Mouse (Mus musculus): ENCODE results near the gene Slc27a3.

Gene Slc27a3

GRCm38 (mm10) chr3:90389511-90390490 lies at the start of gene Slc27a3:
Slc27a3 (minus strand) TSS chr3:90389938.
- in situ Hi-C loops (cut with MboI), result no loop called here

- in situ Hi-C loops (cut with MboI), result no loop called here
These were observed 47.4 kb upstream of the Slc27a3 start for GRCm38 (mm10) chr3:90437131-90437530.

DNA sequence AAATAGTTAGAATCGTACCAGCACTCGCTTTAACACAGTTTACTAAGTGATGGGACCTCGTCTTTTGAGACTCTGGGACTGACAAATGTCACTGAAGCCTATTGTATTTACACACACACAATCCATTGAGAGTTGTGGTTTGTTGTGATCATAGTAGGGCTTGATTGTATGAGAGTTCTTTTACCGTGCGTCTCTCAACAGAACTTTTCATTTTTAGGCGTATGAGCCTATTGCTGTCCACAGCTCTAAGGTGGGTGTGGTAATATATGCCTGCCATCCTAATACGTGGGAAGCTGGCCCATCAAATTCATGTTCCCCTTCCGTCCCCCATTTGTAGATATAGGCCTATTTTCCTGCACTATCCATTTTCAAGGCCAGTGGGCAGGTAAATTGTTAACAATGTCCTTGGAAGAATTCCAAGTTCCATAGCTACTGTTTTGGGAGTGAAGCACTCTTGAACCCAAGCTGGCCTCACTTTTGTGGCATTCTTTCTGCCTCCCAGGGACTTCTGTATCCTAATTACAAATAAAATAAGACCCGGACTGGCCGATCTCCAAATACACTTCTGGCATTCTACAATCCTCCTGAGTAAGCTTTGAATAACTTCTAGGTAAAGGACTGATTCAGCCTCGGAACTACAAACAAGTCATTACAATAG lies 44.5 kb upstream of the Slc27a3 start:
- in situ Hi-C loops (cut with MboI), result no loop called here

GRCm38 (mm10) chr3:90433381-90434020 lies 43.8 kb upstream of the Slc27a3 start, which contains the start of gene Ints3:
Ints3 (minus strand) TSS chr3:90433622.
- in situ Hi-C loops (cut with MboI), result no loop called here

GRCm38 (mm10) chr3:90432811-90433219 lies 43.1 kb upstream of the Slc27a3 start:
- in situ Hi-C loops (cut with MboI), result no loop called here

DNA sequence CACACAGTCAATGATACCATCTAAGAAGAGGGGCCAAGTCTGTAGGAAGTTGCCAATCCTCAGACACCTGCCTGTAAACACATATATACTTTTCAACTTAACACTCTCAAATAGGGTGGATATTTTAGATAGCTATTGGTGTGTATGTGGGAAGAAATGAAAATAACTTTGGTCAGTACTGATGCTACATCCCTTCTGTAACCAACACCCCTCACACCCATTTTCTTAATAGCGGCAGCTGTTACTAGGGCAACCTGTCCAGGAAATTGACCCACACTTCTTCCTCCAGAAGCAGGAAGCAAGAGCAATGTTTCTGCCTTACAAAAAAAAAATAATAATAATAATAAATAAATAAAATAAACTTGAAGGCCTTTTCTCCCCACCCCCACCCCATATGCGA lies 42.6 kb upstream of the Slc27a3 start:
- in situ Hi-C loops (cut with MboI), result no loop called here

DNA sequence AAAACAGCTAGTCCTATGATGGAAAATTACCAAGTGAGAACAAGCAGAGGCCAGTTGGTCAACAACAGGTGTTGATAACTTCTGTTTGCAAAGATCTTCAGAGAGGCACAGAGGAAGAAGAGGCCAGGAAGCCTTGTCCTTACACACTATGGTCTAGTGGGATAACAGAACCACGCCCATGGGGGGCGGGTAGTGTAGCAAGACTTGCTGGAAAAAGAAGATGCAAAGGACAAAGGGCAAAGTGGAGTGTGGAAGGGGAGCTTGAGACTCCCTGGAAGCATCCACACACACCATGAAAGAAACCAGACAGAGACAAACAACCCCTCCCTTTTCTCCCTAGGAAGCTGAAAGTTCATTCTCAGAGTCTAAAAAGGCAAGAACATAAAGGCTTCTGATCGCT lies 39.8 kb upstream of the Slc27a3 start:
- in situ Hi-C loops (cut with MboI), result no loop called here

DNA sequence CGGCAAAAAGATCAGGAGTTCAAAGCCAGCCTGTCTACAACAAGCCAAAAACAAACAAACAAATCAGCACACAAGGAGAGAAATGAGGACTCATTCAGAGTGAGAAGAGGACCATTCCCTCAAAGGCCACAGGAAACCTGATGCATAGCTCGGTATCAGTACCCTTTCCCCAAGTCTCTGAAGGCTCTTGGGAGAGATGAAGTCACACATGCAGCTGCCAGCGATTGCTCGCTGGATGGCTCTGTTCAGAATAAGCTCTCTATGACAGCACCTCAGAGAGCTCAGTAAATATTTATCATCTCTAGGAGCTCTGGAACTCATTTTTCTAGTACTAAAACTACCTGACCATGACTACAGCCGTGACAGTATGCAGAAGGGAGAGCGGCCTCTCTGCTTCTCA lies 38.4 kb upstream of the Slc27a3 start:
- in situ Hi-C loops (cut with MboI), result no loop called here

DNA sequence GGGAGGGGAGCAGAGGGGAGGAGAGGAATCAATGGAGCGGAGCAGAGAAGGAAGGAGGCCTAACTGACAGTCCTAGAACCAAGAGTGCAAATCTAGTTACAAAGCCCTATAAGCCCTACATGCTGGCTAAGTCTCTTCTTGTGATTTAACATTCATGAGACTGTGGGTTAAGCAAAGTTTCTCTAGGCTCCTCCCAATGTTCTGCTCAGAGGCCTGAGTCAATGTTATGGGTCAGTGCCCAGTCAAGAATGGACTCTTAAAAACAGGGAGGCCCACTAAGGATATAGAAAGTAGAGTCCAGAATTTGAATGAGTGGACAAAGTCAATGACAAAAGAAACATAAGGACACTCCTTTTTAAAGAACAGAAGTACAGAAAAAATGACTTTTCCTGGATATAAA lies 37.8 kb upstream of the Slc27a3 start:
- in situ Hi-C loops (cut with MboI), result no loop called here

DNA sequence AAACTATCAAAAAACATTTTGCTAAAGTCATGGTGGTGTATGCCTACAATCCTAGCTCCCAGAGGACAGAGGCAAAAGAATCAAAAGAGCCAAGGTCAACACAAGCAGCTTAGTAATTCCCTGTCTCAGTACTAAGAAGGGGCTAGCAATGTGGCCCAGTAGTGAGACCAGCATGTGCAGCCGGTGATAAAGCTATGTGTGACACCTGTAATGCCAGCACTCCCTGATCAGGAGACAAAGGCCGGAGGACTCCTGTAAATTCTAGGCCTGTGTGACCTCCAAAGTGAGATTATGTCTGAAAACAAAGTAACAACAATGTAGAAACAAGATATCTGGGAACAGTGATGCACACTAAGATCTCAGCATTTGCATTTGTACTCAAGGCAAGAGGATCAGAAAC lies 35.8 kb upstream of the Slc27a3 start:
- in situ Hi-C loops (cut with MboI), result no loop called here

GRCm38 (mm10) chr3:90423549-90423948 lies 33.8 kb upstream of the Slc27a3 start:
- in situ Hi-C loops (cut with MboI), result no loop called here

DNA sequence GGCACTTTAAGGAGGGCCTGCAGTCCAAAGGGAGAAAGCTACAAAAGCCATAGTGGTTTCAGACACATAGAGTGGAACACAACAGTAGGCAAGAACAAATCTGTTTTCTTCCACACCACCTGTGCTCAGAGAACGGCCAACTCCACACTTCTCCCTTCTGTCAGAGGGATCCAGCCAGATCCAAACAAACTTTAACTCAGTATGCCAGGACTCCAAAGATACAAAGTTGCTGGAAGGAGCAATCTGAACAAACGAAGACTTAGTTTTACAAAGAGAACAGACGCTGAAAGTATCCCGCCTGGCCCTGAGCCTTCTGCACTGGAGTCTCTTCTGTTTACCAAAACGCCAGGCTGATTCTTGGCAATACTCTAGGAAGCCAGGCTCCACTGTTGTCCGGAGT lies 31.0 kb upstream of the Slc27a3 start:
- in situ Hi-C loops (cut with MboI), result no loop called here

GRCm38 (mm10) chr3:90413011-90413396 lies 23.3 kb upstream of the Slc27a3 start:
- in situ Hi-C loops (cut with MboI), result no loop called here

DNA sequence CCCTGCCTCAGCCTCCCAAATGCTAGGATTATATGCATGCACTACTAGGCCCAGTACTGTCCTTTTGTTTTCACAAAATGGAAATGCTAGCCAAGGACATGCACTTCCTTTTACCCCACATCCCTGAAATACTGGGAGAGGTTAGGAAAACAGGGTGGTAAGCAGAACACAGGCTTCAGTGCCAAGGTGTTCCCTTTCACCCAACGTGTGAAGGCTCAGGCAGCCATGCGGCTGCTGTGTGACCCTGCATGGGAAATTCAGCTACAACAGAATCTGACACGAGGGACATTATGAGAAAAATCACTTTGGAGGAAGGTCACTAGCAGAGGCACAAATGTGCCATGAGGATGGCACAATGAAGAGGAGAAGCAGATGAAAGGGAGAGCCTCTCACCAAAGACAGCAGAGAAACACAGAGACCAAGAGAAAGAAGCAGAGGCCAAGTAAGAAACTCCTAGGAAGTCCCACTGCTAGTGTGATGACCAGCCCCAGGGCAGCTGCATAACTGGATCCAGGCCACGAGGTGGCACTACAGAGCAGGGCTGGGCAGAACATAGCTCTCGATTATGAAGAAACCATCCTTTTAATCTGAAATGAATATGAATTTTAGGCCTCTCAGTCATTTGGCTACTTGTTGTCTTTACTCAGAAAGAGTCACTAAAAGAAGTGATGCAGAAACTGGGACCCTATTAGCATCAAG lies 22.7 kb upstream of the Slc27a3 start:
- in situ Hi-C loops (cut with MboI), result no loop called here

DNA sequence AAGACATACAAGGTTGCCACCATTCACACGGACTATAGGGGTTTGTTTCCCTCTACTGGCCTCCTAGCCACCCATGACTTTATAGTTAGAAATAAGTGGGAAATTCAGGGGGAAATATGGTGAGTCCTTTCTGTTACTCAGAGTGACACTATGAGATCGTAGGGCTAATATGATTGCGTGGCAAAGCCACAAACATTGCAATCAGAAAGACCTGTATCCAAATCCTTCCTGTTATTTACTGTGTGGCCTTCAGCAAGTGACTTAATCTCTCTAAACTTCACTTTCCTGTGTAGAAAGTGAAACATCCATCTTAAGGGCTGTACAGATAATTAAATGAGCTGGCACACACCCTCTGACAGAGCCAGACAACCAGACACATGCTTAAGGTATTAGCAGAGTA lies 19.0 kb upstream of the Slc27a3 start:
- in situ Hi-C loops (cut with MboI), result no loop called here

DNA sequence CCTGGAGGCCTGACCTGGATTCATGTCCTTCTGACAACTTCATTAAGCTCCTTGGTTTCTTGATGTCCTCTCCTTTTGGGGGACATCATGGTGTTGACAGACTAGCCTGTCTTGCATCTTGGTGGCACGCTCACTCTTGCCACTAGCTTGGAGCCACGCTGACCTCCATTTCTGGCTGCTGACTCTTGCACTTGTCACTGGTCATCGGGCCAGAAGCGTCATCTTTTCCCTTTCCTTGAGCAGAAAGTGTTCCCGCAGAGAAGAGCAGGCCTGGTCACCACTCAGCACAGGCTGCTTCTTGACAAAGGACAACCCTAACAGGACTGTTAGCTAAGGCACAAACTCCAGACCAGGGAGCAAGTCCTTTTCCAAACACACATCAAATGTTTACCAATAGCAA lies 16.7 kb upstream of the Slc27a3 start:
- in situ Hi-C loops (cut with MboI), result no loop called here

DNA sequence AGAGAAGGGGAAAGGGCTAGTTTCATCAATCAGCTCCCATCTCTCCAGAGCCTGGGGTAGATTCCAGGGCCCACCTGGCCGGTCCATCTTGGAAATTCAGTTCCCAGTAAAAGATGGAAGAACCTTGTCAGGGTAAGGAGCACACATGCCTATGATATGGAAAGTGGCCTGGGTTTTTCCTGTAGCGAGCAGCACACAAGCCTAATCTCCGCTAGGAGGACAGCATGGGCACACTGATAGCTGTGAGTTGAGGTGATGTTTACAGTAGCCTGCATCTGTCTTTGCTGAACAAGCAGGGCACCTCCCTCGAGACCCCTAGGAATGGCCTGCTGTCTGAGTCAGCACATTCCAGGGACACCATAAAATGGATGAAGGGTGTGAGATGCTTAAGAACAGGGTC lies 14.9 kb upstream of the Slc27a3 start:
- in situ Hi-C loops (cut with MboI), result no loop called here

GRCm38 (mm10) chr3:90404121-90404520 lies 14.4 kb upstream of the Slc27a3 start:
- in situ Hi-C loops (cut with MboI), result no loop called here

DNA sequence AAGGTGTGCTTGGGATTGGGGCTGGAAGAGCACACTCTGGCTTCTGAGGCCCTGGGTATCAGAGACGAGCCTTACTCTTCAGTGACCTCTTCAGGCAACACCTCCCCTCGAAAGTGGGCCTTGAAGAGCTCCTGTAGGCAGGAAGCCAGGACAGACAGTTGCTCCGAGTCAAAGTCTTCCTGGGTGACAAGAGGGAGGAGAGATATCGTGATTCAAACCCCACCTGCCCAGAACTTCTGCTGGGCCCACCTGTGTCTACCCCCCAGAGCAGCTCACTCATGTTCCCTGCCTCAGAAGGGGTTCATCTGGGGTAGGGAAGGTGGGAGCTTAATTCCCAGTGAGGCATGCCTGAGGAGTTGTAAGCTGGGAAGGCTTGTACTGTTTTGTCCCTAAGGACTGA lies 11.3 kb upstream of the Slc27a3 start:
- in situ Hi-C loops (cut with MboI), result no loop called here

DNA sequence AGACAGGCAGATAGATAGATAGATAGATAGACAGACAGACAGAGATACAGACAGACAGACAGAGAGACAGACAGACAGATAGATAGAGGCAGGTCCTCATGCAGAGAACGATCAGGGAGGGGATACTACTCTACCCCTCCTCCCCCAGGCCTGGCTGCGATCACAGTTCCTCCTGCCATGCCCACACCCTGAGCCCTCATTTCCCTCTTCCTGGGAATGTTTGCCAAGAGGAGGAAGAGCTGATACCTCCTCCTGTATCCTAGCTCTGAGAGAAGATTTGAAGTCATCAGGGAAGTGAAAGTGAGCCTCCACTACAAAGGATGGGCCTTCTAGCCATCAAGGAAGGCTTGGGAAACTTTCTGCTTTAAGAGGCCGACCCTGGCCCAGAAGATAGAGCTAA lies 5.9 kb upstream of the Slc27a3 start:
- in situ Hi-C loops (cut with MboI), result no loop called here

DNA sequence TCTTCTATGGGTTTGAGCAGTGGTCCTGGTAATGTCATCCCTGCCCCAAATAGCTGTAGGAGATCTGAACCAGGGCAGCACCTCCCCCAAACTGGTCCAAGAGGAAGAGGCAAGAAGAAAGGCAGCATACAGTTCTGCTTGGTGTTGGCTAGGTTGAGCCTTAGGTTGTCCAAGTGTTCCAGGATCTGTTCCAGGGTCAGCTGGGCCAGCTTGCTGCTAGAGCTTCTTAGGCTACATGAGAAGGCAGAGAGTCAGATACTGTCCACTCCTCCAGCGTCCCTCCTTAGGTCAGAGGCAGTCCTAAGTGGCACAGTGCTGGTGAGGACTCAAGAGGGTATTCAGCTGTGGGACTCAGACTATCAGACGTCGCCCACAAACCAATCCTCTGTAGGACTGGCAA lies 2.9 kb upstream of the Slc27a3 start:
- in situ Hi-C loops (cut with MboI), result no loop called here

- in situ Hi-C loops (cut with MboI), result no loop called here
These were observed 2.2 kb upstream of the Slc27a3 start for GRCm38 (mm10) chr3:90391941-90392340.

All from mature B cell (primary cell).